Mouse (Mus musculus): ENCODE results near the gene Ndufa4l2. TPM values are rescaled to one million over a fixed set of nuclear protein-coding genes. Genes with fewer than 3 reads are reported as not detected.

Ndufa4l2 gene
- polyA plus RNA-seq, 2 experiments from 2014 or later = not detected

Other genes starting within 250 kb of the Ndufa4l2 start
- 10 to 100 TPM; 55.4 to 60.6 TPM for gene Dctn2, start 248.6 kb upstream of the Ndufa4l2 start, polyA plus RNA-seq (2017; shearing (Covaris generic))
- gene Mbd6, start 225.9 kb upstream of the Ndufa4l2 start, polyA plus RNA-seq (2017; shearing (Covaris generic)) = 10 to 100 TPM in 1 of 2 experiments, 1 to 10 TPM in 1; 4.0 to 10.6 TPM
- 10 to 100 TPM; 21.6 to 21.9 TPM for gene Mars, start 203.2 kb upstream of the Ndufa4l2 start, polyA plus RNA-seq (2017; shearing (Covaris generic))
- gene Arhgap9, start 193.0 kb upstream of the Ndufa4l2 start, polyA plus RNA-seq (2017; shearing (Covaris generic)) = 100 to 1,000 TPM; 125 TPM
- under 1 TPM; 0.15 to 0.75 TPM for gene Gli1, start 173.0 kb upstream of the Ndufa4l2 start, polyA plus RNA-seq (2017; shearing (Covaris generic))
- gene Inhbe, start 160.6 kb upstream of the Ndufa4l2 start, polyA plus RNA-seq (2017; shearing (Covaris generic)) = under 1 TPM in 1 of 2 experiments, not detected in 1; 0.07 TPM
- not detected for gene Inhbc, start 144.5 kb upstream of the Ndufa4l2 start, polyA plus RNA-seq (2017; shearing (Covaris generic))
- gene R3hdm2, start 134.6 kb upstream of the Ndufa4l2 start, polyA plus RNA-seq (2017; shearing (Covaris generic)) = 10 to 100 TPM; 14.4 to 15.0 TPM
- gene Stac3, start 13.3 kb upstream of the Ndufa4l2 start, polyA plus RNA-seq (2017; shearing (Covaris generic)) = under 1 TPM in 1 of 2 experiments, not detected in 1; 0.92 TPM
- gene Shmt2, start 7.5 kb downstream of the Ndufa4l2 start, polyA plus RNA-seq (2017; shearing (Covaris generic)) = 10 to 100 TPM; 34.2 to 50.7 TPM
- gene Nxph4, start 19.6 kb downstream of the Ndufa4l2 start, polyA plus RNA-seq (2017; shearing (Covaris generic)) = not detected
- gene Lrp1, start 106.2 kb downstream of the Ndufa4l2 start, polyA plus RNA-seq (2017; shearing (Covaris generic)) = under 1 TPM in 1 of 2 experiments, not detected in 1; 0.57 TPM
- gene Stat6, start 128.0 kb downstream of the Ndufa4l2 start, polyA plus RNA-seq (2017; shearing (Covaris generic)) = 100 to 1,000 TPM; 119 to 157 TPM
- 1 to 10 TPM; 4.7 to 5.8 TPM for gene Nemp1, start 151.9 kb downstream of the Ndufa4l2 start, polyA plus RNA-seq (2017; shearing (Covaris generic))
- 10 to 100 TPM in 1 of 2 experiments, 1 to 10 TPM in 1; 7.4 to 10.2 TPM for gene Nab2, start 153.6 kb downstream of the Ndufa4l2 start, polyA plus RNA-seq (2017; shearing (Covaris generic))
- gene Myo1a, start 190.2 kb downstream of the Ndufa4l2 start, polyA plus RNA-seq (2017; shearing (Covaris generic)) = not detected
- gene Tac2, start 209.5 kb downstream of the Ndufa4l2 start, polyA plus RNA-seq (2017; shearing (Covaris generic)) = not detected
- under 1 TPM; 0.36 to 0.45 TPM for gene Zbtb39, start 224.6 kb downstream of the Ndufa4l2 start, polyA plus RNA-seq (2017; shearing (Covaris generic))
- gene Gpr182, start 236.8 kb downstream of the Ndufa4l2 start, polyA plus RNA-seq (2017; shearing (Covaris generic)) = under 1 TPM; 0.15 to 0.22 TPM
- under 1 TPM in 1 of 2 experiments, not detected in 1; 0.13 TPM for gene Rdh1, start 244.8 kb downstream of the Ndufa4l2 start, polyA plus RNA-seq (2017; shearing (Covaris generic))
- under 1 TPM in 1 of 2 experiments, not detected in 1; 0.31 TPM for gene Rdh16f1, start 244.8 kb downstream of the Ndufa4l2 start, polyA plus RNA-seq (2017; shearing (Covaris generic))